Mouse (Mus musculus) c-Kit-positive CD71-negative TER-119-negative erythroid progenitor cells, embryonic 14.5 days (primary cell): ENCODE measurements around the gene Armc9.

Source experiments
- DNase-seq: peaks from one replicate; pipeline ENCODE4 v3.0.0-alpha.2; 2013; ENCODE audit warnings: low read depth

The Armc9 gene

GRCm38 (mm10) chr1:86281781-86282536 is 127.4 kb downstream of the Armc9 start:
- no peak for DNase-seq

- DNase-seq: no peak
These were observed 129.5 kb downstream of the Armc9 start for GRCm38 (mm10) chr1:86284101-86284500.

DNA sequence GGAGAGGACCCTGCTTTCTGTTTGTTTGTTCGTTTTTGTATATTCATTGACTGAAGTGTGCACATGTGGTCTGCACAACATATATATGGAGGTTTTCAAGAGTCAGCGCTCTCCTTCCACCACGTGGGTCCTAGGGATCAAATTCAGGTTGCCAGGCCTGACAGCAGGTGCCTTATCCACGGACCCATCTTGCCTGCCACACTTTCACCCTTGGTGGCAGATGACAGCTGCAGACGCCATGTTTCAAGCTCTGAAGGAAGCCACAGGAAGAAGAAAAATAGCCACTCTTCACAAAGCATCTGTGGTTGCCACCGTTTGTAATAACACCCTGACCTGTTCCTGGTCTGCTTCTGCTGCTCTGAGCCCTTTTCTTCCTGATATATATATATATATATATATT is 130.7 kb downstream of the Armc9 start:
- no peak for DNase-seq

GRCm38 (mm10) chr1:86287473-86287872 is 132.9 kb downstream of the Armc9 start:
- no peak for DNase-seq

DNA sequence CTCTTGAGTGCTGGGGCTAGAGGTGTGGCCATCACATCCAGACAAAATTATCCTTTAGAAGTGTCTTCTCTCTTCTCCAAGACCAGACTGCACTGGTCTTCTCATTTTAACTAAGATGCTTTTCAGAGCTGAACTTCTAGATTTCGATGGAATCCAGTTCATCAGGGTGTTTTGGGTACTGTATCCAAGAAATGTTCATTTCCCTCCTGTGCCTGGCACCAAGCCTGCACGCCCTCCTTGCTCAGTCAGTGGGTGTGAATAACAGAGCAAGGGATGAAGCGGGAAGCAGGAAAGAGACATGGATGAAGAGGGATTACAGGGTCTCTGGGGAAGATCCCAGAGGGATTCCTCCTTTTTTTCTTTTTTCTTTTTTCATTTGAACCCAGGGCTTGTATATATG is 135.9 kb downstream of the Armc9 start:
- DNase-seq: no peak

DNA sequence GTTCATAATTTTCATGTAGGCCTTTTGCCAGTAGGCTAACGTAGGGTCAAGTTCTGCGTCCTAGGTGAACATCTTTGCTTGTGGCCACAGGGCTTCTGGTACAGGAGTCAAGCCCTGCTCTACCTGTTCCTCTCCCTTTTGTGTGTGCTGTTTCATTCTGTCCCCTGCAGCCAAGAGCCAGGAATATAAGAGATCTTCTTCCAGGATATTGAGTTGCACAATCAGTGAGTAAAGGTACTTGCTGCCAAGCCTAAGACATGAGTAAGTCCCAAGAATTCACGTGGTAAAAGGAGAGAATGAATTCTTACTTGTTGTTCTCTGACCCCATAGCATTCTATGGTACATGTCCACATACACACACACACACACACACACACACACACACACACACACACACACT is 138.5 kb downstream of the Armc9 start:
- DNase-seq: no peak

DNA sequence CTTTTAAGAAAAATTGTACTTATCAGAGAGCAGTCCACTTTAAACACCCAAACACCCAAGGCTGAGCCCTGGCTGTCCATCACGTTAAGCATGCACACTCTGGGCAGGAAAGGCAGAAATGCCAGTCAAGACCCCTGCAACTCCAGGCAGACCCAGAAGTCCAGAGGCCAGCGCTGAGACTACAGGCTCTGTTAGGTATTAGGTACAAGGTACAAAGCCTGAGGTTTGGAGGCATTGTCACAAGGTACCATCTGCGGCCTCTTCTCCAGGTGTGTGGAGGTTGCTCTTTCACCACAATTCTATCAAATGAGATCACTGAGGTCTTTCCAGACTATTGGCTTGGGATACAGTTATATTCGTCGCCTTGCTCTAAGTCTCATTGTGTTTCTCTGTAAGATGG is 139.3 kb downstream of the Armc9 start:
- DNase-seq: no peak

DNA sequence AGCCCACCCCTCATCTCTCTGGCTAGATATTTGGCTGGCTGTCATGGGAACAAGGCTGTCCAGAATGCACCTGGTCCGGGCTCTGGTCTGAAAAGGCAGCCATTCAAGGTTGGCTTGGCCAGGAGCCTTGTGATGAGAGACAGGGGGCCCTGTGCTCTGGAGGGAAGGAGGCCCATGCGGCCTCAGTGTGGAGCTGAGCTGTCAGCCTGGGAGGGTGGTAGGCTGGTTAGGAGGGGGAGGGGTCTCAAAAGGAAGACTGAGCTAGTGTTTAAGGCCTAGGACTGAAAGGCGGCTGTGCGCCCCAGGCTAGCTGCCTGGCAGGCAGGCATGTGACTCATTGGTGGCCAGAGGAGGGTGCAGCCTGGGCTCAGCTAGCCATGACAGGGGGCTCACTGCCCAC is 139.9 kb downstream of the Armc9 start:
- no peak for DNase-seq

- no peak for DNase-seq
These were observed 145.5 kb downstream of the Armc9 start for GRCm38 (mm10) chr1:86300093-86300492.

GRCm38 (mm10) chr1:86300731-86301130 is 146.2 kb downstream of the Armc9 start:
- DNase-seq: no peak

- no peak for DNase-seq
These were observed 146.9 kb downstream of the Armc9 start for GRCm38 (mm10) chr1:86301221-86302091.

DNA sequence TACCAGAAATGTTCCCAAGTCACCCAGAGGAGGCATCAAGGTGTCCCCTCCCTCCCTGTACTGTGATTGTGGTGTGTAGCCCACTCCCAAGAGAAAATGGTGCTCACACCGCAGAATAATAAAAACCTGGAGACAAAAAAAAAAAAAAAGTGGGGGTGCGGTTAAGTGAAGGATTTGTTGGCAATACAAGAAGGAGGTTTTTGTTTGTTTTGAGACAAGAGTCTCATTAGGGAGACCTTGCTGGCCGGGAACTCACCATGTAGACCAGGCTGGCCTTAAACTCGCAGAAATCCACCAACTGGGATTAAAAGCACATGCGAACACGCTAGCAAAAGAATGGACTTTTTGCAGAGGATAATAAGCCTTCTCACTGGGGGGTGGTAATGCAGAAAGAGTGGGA is 148.0 kb downstream of the Armc9 start, which contains the start of gene B3gnt7:
Gene B3gnt7, plus strand, starts transcription at position 301 of the 400 bp plus-strand sequence.
- no peak for DNase-seq

DNA sequence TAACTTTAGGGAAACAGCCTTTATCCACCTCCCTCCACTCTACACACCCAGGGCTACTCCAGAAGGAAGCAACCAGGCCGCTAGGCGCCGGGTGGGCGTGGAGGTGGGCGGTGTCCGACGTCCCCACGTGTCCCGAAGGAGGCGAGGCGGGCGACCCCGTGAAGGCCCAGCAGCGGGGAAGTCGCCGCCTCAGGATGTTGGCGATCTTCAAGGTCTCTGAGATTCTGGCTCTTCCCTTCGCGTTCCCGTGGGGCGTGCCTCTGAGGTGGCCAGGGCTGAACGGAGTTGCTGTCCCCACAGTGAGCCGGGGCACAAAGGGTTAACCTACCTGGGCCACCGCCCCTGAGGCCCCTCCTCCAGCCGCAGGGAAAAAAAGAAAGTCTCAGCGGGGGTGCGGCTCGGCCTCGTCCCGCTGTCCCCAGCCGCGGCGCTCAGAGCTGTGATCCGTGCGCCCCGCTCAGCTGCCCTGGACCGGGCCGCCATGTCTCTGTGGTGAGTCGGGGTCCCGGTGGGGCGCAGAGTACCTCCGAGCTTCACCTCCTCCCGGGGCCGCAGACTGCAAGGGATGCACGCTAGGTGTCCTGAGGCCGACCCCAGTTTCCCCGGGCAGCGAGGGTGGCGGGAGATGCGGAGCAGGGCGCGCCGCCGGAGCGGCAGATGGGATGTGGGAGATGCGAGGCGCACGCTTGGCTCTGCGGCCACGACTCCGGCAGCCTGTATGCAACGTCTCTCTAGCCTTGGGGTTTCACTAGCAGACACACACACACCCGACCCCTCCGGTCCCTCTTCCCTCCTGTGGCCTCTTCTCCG is 148.7 kb downstream of the Armc9 start:
- DNase-seq: no peak

DNA sequence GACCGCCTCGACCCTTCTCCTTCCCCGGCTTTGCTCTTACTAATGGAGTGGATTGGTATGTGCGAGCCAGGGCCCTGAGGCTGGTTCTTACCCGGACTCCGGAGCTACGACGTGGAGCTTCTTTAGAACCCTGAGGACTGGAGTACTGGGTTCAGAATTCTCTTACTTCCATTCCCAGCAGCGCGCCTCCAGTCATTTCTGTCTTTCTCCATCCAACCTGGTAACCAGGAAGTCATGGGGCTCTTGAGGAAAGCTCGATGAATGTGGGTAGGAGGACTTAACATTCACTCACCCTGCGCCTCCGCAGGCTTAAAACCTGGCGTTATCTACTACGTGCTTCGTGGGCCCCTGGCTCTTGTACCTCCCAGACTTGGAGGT is 149.3 kb downstream of the Armc9 start:
- DNase-seq: no peak

- no peak for DNase-seq
These were observed 152.1 kb downstream of the Armc9 start for GRCm38 (mm10) chr1:86306686-86307085.

DNA sequence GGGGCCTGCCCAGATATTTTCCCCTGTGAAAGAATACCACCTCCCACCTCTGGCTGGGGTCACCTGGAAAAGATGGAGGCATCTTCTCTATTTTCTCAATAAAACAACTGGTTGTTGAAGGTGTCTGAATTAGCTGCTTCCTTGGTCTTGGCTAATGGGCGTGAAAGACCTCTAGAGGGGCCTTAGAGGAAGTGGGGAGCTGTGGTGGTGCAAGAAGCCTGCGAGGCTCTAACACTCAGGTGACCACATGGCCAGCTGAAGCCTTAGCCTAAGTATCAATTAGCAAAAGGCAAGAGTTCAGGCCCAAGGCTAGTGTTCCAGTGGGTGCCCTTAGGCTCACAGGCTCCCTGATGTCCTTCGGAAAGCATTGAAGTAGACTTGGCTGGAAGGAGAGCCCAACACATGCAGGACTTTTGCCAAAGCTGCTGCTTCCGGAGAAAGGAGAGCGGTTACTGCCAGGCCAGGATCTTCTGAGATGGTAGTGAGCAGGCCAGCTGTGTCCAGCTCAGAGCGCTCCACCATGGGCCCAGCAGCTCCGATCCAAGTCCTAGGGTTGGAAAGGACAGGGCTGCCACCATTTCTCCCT is 152.7 kb downstream of the Armc9 start:
- DNase-seq: no peak

DNA sequence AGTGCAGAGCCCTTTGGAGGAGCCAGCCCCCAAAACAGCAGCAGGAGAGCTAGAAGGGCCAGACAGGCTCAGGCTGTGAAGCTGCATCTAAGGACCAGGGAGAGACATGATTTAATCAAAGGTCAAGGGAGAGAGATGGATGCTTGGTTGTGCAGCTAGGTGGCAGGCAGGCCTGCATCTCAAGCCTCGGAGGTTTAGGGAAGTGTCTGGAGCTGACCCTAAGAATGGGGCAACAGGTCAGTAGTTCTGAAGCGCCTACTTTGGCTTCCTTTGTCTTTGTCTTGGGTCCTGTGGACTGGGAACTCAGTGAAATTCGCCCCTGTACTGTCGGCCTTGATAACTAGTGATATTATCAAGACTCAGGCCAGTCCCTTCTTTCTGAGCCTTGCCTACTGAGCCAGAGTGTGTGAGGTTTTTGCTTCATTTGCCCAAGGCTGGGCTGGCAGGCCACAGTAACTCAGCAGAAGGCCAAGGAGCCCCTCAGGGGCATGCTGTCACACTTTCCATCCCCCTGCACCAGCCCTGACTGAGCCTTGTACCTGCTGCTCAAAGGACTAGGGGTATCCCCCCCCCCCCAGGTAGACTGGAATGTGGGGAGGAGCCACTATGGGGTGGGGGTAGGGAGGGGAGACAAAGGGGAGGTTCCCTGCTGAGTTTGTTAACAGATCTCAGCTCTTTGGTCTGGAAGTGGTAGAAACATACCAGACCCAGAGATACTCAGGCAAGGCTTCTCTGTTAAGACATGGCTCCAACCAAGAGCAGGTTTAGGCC is 153.5 kb downstream of the Armc9 start:
- DNase-seq: no peak

DNA sequence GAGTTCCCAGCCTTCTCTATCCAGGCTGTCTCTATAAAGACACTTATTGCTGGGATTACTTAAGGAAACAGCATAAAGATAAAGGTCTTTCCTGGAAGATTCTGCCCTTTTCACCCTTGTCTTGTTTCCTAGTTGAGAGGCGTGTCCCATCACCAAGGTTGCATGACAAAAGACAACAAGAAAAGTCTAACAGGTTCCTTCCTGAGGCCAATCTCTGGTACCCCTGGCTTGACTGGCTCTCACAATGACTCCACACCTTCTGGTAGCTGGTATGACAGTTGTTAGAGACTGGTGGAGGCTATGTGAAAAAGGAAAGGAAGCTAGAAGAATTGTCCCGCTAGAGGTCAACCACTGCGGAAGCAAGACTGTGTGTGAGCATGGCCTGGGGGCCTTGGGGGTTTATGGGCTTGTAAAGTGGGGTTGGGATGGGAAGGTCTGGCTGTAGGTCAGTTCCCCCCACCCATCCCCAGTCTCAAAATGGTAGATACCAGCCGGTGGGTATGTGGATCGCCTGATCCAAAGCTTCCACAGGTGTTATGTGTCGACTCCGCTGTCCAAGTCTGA is 154.8 kb downstream of the Armc9 start:
- DNase-seq: no peak

DNA sequence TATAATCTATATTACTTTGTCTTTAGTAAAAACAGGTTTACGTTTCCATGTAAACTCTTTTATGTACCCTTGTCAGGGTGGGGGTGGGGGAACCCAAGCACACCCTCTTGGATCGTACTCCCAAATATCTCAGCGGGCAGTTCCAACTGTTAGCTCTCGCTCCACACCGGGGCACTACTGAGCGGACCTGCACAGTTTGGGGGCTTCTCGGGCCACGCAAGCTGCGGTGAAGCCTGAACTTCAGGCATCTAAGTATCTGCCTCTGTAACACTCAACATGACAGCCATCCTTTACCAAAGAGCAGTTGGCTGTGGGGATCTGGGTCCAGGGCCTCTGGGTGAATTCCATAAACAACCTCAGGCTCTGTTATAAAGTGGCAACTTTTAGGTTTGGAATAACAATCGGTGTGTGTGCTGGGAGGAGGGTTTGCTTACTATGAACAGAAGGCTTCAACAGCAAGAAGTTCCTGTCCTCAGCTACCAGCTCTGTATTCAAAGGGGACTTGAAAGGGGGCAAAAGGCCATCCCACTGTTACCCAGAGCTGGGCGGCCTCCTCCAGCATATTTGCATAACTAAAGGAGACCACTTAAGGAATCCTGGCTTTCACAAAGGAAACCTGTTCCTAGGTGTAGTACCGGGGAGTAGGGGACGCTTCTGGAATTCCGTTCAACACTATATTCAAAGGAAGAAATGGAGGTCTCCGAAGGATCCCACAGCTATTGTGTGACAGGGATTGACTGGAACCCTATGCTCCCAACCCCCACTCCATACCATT is 156.1 kb downstream of the Armc9 start:
- DNase-seq: no peak

GRCm38 (mm10) chr1:86311467-86312005 is 157.0 kb downstream of the Armc9 start:
- DNase-seq: no peak
